Mouse (Mus musculus): Measurements from ENCODE around the gene Grpel1. TPM values are rescaled to one million over a fixed set of nuclear protein-coding genes. Genes with fewer than 3 reads are reported as not detected.

Gene Grpel1
- total RNA-seq (2015): 24.3 and 24.7 TPM in 2 replicates
- 21.9 and 24.3 TPM in 2 replicates for total RNA-seq (2017)

- peak; percentile 94 for ATAC-seq (ENCODE audit: poor library complexity, severe bottlenecking)
These were observed at the start of gene Grpel1 for GRCm38 (mm10) chr5:36464709-36465661. Grpel1 (plus strand) TSS chr5:36464998.

GRCm38 (mm10) chr5:36419861-36420260 lies 44.9 kb upstream of the Grpel1 start:
- ATAC-seq (ENCODE audit: poor library complexity, severe bottlenecking): no peak

- no peak for ATAC-seq (ENCODE audit: poor library complexity, severe bottlenecking)
These were observed 42.1 kb upstream of the Grpel1 start for GRCm38 (mm10) chr5:36422689-36423088.

- ATAC-seq (ENCODE audit: poor library complexity, severe bottlenecking): no peak
These were observed 40.1 kb upstream of the Grpel1 start for GRCm38 (mm10) chr5:36424676-36425075.

- no peak for ATAC-seq (ENCODE audit: poor library complexity, severe bottlenecking)
These were observed 38.4 kb upstream of the Grpel1 start for GRCm38 (mm10) chr5:36426404-36426803.

GRCm38 (mm10) chr5:36427831-36428230 lies 37.0 kb upstream of the Grpel1 start:
- no peak for ATAC-seq (ENCODE audit: poor library complexity, severe bottlenecking)

- no peak for ATAC-seq (ENCODE audit: poor library complexity, severe bottlenecking)
These were observed 35.2 kb upstream of the Grpel1 start for GRCm38 (mm10) chr5:36429551-36429950.

GRCm38 (mm10) chr5:36431711-36432110 lies 33.1 kb upstream of the Grpel1 start:
- ATAC-seq (ENCODE audit: poor library complexity, severe bottlenecking): no peak

- no peak for ATAC-seq (ENCODE audit: poor library complexity, severe bottlenecking)
These were observed 30.3 kb upstream of the Grpel1 start for GRCm38 (mm10) chr5:36434398-36434967.

- ATAC-seq (ENCODE audit: poor library complexity, severe bottlenecking): no peak
These were observed 27.9 kb upstream of the Grpel1 start for GRCm38 (mm10) chr5:36436858-36437257.

GRCm38 (mm10) chr5:36440741-36441140 lies 24.1 kb upstream of the Grpel1 start:
- ATAC-seq (ENCODE audit: poor library complexity, severe bottlenecking): no peak

GRCm38 (mm10) chr5:36444611-36445010 lies 20.2 kb upstream of the Grpel1 start:
- no peak for ATAC-seq (ENCODE audit: poor library complexity, severe bottlenecking)

GRCm38 (mm10) chr5:36445028-36445427 lies 19.8 kb upstream of the Grpel1 start:
- no peak for ATAC-seq (ENCODE audit: poor library complexity, severe bottlenecking)

GRCm38 (mm10) chr5:36446166-36446890 lies 18.5 kb upstream of the Grpel1 start:
- no peak for ATAC-seq (ENCODE audit: poor library complexity, severe bottlenecking)

- ATAC-seq (ENCODE audit: poor library complexity, severe bottlenecking): no peak
These were observed 16.9 kb upstream of the Grpel1 start for GRCm38 (mm10) chr5:36447872-36448271.

GRCm38 (mm10) chr5:36449710-36450358 lies 15.0 kb upstream of the Grpel1 start:
- ATAC-seq (ENCODE audit: poor library complexity, severe bottlenecking): no peak

- ATAC-seq (ENCODE audit: poor library complexity, severe bottlenecking): 0 out of 2 replicates have a peak, but pooled peaks have one; percentile 30
These were observed 13.7 kb upstream of the Grpel1 start for GRCm38 (mm10) chr5:36451119-36451518.

GRCm38 (mm10) chr5:36451872-36452389 lies 12.9 kb upstream of the Grpel1 start:
- no peak for ATAC-seq (ENCODE audit: poor library complexity, severe bottlenecking)

- ATAC-seq (ENCODE audit: poor library complexity, severe bottlenecking): 0 out of 2 replicates have a peak, but pooled peaks have one; percentile 38
These were observed 12.0 kb upstream of the Grpel1 start for GRCm38 (mm10) chr5:36452821-36453220.

GRCm38 (mm10) chr5:36457706-36458105 lies 7.1 kb upstream of the Grpel1 start:
- no peak for ATAC-seq (ENCODE audit: poor library complexity, severe bottlenecking)

All from megakaryocyte, adult 5-6 weeks (primary cell).